Mouse (Mus musculus): ENCODE measurements around the gene Cmc1.

DNA sequence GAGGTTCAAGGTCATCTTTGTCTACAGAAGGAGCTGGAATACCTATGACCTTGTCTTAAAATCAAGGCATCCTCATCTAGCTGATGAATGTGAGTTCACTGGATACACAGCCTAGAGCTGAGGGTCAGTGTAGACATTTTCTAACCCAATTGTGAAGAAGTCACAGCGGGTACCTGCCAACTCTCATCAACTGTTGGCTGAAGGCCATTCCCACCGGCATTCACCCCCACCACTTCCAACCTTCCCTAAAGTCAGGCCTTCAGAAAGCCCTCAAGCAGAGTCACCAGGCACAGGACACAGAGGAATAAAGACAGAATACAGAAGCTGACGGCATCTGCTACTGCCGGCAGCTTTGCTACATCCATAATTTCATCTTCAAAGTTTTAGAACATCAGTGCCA, 25.4 kb upstream of the Cmc1 start:
- TF ChIP-seq EP300 (optimal IDR thresholded peaks at IDR 0.05) (no peak), CTCF (IDR thresholded peaks at IDR 0.05; ENCODE audit: low read depth) (no peak)

Measured in stomach, postnatal 0 days (tissue).